Mouse (Mus musculus) urinary bladder, postnatal 4 days (tissue): Measurements from ENCODE around the gene Gm5737.
A peak's percentile ranks its signal among the peaks of the same experiment; 100 is the strongest.

Experiments used
- DNase-seq, 2 experiments: peaks; one replicate each; pipeline ENCODE4 v3.0.0; 2021 to 2022; ENCODE audit warnings: low spot score in 2 of 2

Gene Gm5737

GRCm38 (mm10) chr7:120811834-120812415, at the start of gene Gm5737:
Gm5737 (plus strand) TSS chr7:120812365.
- DNase-seq, result no peak

- DNase-seq, result no peak
Observed at GRCm38 (mm10) chr7:120767369-120767768, 44.8 kb upstream of the Gm5737 start.

- no peak for DNase-seq
Observed at GRCm38 (mm10) chr7:120771389-120771788, 40.8 kb upstream of the Gm5737 start.

GRCm38 (mm10) chr7:120778012-120778411, 34.2 kb upstream of the Gm5737 start:
- no peak for DNase-seq

GRCm38 (mm10) chr7:120795544-120795943, 16.6 kb upstream of the Gm5737 start:
- DNase-seq, result no peak

GRCm38 (mm10) chr7:120796369-120796768, 15.8 kb upstream of the Gm5737 start:
- DNase-seq, result no peak

- DNase-seq, result no peak
Observed at GRCm38 (mm10) chr7:120803268-120803667, 8.9 kb upstream of the Gm5737 start.

GRCm38 (mm10) chr7:120809705-120810104, 2.5 kb upstream of the Gm5737 start:
- DNase-seq, result no peak

GRCm38 (mm10) chr7:120817552-120817951, 5.4 kb downstream of the Gm5737 start:
- no peak for DNase-seq

GRCm38 (mm10) chr7:120819386-120819785, 7.2 kb downstream of the Gm5737 start:
- DNase-seq, result no peak

- peak in 1 of 2 experiments; percentile 73 for DNase-seq
Observed at GRCm38 (mm10) chr7:120823248-120823647, 11.1 kb downstream of the Gm5737 start.

- DNase-seq, result no peak
Observed at GRCm38 (mm10) chr7:120825097-120825496, 12.9 kb downstream of the Gm5737 start.

- DNase-seq, result no peak
Observed at GRCm38 (mm10) chr7:120826408-120826807, 14.2 kb downstream of the Gm5737 start.

GRCm38 (mm10) chr7:120830431-120831381, 18.5 kb downstream of the Gm5737 start:
- peak; percentile 44 to 67 for DNase-seq

- DNase-seq, result no peak
Observed at GRCm38 (mm10) chr7:120834426-120834825, 22.3 kb downstream of the Gm5737 start.

- peak in 1 of 2 experiments; percentile 45 for DNase-seq
Observed at GRCm38 (mm10) chr7:120834863-120835372, 22.8 kb downstream of the Gm5737 start.

GRCm38 (mm10) chr7:120835449-120836359, 23.5 kb downstream of the Gm5737 start:
- peak; percentile 89 to 96 for DNase-seq

- DNase-seq, result no peak
Observed at GRCm38 (mm10) chr7:120836361-120836760, 24.2 kb downstream of the Gm5737 start.

GRCm38 (mm10) chr7:120838436-120839160, 26.4 kb downstream of the Gm5737 start:
- DNase-seq, result no peak

- no peak for DNase-seq
Observed at GRCm38 (mm10) chr7:120839786-120840185, 27.6 kb downstream of the Gm5737 start.
